Mouse (Mus musculus) embryo, embryonic 11 days (tissue): ENCODE results near the gene Fxyd4.
A peak's percentile ranks its signal among the peaks of the same experiment; 100 is the strongest.

Experiments
- DNase-seq: peaks from one replicate; pipeline ENCODE4 v3.0.0-alpha.2; 2015

Gene Fxyd4

GRCm38 (mm10) chr6:117937222-117937932 is at the start of gene Fxyd4:
Gene Fxyd4 (minus strand): TSS chr6:117937692.
- DNase-seq, result no peak

- no peak for DNase-seq
Measured at GRCm38 (mm10) chr6:117987173-117987572, 49.7 kb upstream of the Fxyd4 start.

GRCm38 (mm10) chr6:117966729-117967128 is 29.2 kb upstream of the Fxyd4 start:
- DNase-seq, result peak; percentile 13

- DNase-seq, result no peak
Measured at GRCm38 (mm10) chr6:117963201-117963600, 25.7 kb upstream of the Fxyd4 start.

GRCm38 (mm10) chr6:117956851-117957501 is 19.5 kb upstream of the Fxyd4 start:
- no peak for DNase-seq

GRCm38 (mm10) chr6:117956161-117956560 is 18.7 kb upstream of the Fxyd4 start:
- no peak for DNase-seq

GRCm38 (mm10) chr6:117952330-117952729 is 14.8 kb upstream of the Fxyd4 start:
- DNase-seq, result no peak

- no peak for DNase-seq
Measured at GRCm38 (mm10) chr6:117943899-117944298, 6.4 kb upstream of the Fxyd4 start.

GRCm38 (mm10) chr6:117942769-117943168 is 5.3 kb upstream of the Fxyd4 start:
- no peak for DNase-seq

GRCm38 (mm10) chr6:117938951-117939350 is 1.5 kb upstream of the Fxyd4 start:
- DNase-seq, result no peak

- DNase-seq, result no peak
Measured at GRCm38 (mm10) chr6:117935681-117936612, 1.5 kb downstream of the Fxyd4 start.

- no peak for DNase-seq
Measured at GRCm38 (mm10) chr6:117934301-117934700, 3.2 kb downstream of the Fxyd4 start.

- DNase-seq, result peak; percentile 45
Measured at GRCm38 (mm10) chr6:117932325-117933051, 5.0 kb downstream of the Fxyd4 start.

- no peak for DNase-seq
Measured at GRCm38 (mm10) chr6:117929945-117930655, 7.4 kb downstream of the Fxyd4 start.

- no peak for DNase-seq
Measured at GRCm38 (mm10) chr6:117928746-117929145, 8.7 kb downstream of the Fxyd4 start.

- DNase-seq, result no peak
Measured at GRCm38 (mm10) chr6:117927955-117928354, 9.5 kb downstream of the Fxyd4 start.

GRCm38 (mm10) chr6:117926871-117927491 is 10.5 kb downstream of the Fxyd4 start:
- DNase-seq, result no peak

GRCm38 (mm10) chr6:117922041-117922440 is 15.5 kb downstream of the Fxyd4 start:
- DNase-seq, result no peak

GRCm38 (mm10) chr6:117920659-117921640 is 16.5 kb downstream of the Fxyd4 start:
- peak; percentile 64 for DNase-seq

GRCm38 (mm10) chr6:117918043-117918442 is 19.4 kb downstream of the Fxyd4 start:
- no peak for DNase-seq
